Mouse (Mus musculus): ENCODE data around the gene Opcml.
A peak's percentile ranks its signal among the peaks of the same experiment; 100 is the strongest.

Gene Opcml

GRCm38 (mm10) chr9:28336511-28337208, 546.1 kb downstream of the Opcml start:
- DNase-seq, result peak; percentile 23 to 44

GRCm38 (mm10) chr9:28337837-28338236, 547.3 kb downstream of the Opcml start:
- DNase-seq, result peak; percentile 16 to 48

DNA sequence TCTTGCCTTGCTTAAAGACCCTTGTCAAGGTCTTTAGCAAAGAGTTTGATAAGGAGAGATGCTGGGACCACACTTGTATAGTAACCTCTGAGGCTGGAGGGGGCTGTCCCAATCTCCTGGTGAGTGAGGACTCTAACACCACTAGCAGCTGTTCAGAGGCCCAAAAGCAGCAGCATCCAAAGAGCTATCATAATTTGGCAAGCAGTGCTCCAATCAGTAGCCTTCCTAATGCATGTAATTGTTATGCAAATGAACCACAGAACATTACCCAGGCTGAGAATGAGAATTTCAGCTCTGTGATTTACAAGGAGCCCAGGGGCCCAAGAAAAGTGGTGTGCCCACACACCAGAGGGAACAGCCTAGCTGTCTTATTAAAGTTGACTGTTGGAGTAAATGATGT, 564.4 kb downstream of the Opcml start:
- no peak for DNase-seq

DNA sequence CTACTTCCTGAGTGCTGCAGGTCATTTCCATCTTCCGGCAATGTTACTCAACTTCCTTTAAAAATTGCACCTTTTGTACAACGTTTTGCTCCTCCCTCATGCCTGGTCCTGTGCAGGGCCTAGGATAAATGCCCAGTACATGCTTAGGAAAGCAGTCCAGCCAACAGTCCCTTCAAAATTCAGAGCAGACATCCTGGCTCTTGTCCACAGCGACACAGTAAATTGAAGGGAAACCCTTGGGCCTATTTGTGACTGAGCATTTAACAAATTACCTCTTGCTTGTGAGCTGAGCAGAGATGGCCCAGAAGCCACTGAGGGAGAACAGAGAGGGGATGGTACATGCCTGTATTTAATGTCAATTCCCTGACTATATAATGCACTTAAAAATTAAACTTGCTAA, 567.4 kb downstream of the Opcml start:
- DNase-seq, result peak; percentile 22 to 55

- DNase-seq, result peak; percentile 51 to 72
Measured at GRCm38 (mm10) chr9:28360691-28361090, 570.1 kb downstream of the Opcml start.

- DNase-seq, result peak in 1 of 2 experiments; percentile 13
Measured at GRCm38 (mm10) chr9:28364473-28365159, 574.0 kb downstream of the Opcml start.

DNA sequence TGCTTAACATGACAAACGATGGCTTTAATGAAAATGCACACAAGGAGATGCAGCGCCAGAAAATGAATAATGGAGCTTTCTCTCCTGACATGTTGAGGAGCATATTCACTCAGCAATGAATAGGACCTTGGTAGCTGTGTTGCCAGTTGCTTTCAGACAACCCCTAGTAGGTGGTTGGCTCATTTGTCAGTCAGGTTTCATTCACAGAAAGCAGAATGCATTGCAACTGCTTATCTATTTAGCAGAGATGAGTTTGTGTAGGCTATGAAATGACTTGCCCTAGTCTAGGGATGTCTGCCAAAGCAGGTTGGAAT, 574.5 kb downstream of the Opcml start:
- no peak for DNase-seq

DNA sequence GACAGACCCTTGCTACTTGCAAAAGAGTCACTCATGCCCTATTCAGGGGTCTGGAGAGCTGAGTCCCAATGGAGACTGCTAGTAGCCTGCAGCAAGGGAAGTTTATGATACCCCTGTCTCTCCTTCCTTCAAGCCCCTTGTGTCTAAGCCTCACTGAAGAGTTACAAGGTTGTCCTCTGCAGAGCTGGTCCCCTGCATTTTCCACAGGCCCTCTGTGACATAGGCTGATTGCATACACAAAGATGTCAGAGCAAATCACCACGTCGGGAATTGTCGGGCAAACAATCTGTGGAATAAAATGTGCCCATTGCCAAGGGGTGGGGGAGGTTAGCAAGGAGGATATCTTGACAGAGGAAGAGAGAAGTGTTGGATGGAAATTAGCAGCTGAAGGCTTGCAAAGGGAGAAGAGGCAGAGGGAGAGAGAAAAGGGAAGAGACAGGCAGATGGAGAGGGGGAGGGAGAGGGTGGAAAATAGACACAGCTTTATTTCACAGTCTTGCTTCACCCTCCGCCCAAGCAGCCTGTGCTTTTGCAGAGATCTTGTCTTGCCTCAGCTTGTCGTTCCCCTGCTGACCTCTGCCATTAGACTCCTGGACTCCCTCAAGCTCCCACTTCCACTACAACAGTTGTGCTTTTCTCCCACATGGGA, 596.1 kb downstream of the Opcml start:
- DNase-seq, result peak; percentile 17 to 23

DNA sequence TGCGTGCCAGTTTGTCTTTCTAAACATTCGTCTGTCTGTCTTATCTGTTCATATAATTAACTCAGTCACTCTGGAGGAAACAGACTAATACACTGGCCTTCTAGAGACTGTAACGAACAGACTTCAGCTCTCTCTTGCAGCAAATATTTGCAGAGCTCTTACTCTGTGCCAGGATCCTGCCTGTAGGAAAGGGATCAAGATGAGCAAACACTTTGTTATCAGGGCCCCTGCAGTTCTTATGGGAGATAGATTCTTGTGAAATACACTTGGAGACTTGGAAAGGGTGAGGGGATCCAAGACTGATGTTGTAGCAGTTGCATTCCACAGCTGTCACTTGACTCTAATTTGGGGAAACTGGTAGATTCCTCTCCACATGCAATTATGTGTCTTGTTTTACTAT, 604.6 kb downstream of the Opcml start:
- DNase-seq, result no peak

- no peak for DNase-seq
Measured at GRCm38 (mm10) chr9:28395638-28396037, 605.1 kb downstream of the Opcml start.

DNA sequence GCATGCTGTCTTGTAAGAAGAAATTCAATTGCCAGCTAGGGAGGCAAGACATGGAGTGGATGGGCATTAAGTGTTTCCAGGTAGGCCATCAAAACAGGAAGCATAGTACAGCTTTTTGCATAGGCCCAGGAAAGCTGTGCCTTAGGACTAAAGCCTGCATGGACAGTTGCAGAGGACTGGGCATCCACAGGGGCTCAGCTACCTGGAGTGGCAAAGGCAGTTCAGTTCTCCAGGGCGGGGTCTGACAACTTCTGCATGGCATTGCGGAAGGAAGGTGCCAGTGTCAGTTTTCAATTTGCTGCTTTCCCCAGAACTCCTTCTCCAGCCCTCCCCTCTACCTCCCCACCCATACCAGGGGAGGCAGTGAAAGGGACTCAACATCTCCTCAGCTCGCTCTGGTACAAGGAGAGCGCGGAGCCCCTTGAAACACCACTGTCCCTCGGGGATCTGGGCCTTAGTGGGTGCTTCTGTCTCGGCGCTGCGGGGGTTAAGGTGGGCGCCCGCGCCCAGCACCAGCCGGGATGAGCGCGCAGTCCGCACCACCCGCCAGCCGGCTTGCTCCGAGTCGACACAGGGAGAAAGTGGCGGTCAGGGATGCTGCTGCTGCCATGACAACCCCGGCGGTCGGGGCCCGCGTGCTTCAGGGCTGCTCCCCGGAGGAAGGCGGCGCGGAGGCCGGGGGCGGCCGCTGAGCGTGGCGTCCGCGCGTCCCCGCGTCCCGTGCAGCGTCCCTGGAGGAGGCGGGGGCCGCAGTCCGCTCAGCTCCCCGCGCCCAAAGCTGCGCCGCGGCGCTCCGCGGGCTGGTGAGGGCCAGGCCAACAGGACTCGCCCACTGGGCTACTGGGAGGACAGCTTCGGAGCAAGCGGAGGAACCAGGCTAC, 612.4 kb downstream of the Opcml start:
- DNase-seq, result peak; percentile 68 to 76

- DNase-seq, result peak; percentile 92 to 95
Measured at GRCm38 (mm10) chr9:28403831-28404562, 613.4 kb downstream of the Opcml start.

DNA sequence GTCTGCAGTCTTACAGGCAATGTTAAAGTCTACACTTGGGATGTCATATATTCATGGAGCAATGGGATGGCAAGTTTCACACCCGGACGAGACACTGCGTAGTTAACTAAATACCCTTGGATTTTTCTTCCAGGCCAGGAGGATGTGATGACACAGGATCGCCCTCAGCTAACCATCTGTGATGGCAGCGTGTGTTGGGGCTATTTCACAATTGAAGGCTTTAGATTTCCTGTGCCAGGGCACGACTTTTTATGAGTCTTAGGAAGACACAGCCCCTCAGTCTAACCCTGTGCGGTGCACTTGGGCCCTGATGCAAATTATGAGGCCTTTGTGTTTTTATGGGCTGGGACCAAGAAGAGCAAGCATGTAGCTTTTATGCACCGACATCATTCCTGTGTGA, 614.0 kb downstream of the Opcml start:
- DNase-seq, result peak; percentile 22 to 54

- peak; percentile 73 to 74 for DNase-seq
Measured at GRCm38 (mm10) chr9:28405816-28406215, 615.2 kb downstream of the Opcml start.

DNA sequence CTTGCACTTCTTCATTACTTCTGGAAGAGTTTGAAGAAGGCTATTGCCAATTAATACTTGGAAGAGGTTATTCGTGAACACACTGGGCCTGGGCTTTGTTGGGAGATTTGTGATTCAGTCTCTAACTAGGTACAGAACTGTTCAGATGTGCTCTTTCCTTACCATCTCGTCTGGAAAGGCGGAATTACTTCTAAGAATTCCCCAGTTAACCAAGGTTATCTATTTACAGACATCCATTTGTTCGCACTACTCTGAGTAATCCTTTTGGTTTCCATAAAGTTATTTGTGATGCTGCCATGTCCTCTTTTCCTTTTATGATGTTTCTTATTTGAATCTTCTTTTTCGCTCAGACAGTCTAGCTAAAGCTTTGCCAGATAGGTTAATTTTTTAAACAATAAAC, 630.2 kb downstream of the Opcml start:
- DNase-seq, result no peak

GRCm38 (mm10) chr9:28423407-28423806, 632.8 kb downstream of the Opcml start:
- no peak for DNase-seq

- DNase-seq, result no peak
Measured at GRCm38 (mm10) chr9:28432159-28432558, 641.6 kb downstream of the Opcml start.

- DNase-seq, result no peak
Measured at GRCm38 (mm10) chr9:28438752-28439151, 648.2 kb downstream of the Opcml start.

DNA sequence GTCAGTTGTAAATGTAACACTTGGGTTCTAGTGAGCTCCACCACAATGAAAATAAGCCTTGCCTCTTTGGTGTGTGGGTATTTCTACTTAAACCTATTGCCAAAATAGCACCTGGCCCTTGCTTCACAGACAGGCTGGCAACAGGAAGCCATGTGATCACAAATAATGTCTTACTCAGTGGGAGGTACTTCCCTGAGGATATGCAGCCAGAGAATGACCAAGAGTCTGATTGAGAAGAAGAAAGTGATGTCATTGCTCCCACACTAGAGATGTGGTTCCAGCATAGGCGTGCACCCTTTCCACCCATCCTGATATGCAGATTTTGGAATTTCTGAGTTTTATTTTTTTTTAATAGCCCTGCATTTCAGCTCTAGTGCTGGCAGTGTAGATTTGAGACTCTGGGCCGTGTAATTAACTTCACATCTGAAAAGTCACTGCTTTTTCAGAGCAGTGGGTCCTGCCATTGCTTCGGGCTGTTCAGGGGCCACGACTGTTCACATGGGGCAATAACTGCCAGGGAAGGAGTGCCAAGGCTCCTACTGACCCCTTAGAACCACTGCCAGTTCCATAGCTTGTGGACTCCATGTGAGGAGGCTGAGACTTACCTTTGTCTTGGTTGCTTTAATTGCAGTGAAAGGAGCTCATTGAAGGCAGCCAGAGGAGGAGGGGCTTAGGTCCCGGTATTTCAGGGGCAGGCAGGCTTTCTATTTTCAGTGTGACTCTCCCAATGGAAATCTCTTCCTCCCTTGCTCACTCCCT, 649.0 kb downstream of the Opcml start:
- DNase-seq, result peak; percentile 39 to 62

GRCm38 (mm10) chr9:28440192-28440795, 649.7 kb downstream of the Opcml start:
- DNase-seq, result peak; percentile 72 to 77

- peak; percentile 90 to 93 for DNase-seq
Measured at GRCm38 (mm10) chr9:28444485-28444884, 653.9 kb downstream of the Opcml start.
